Mouse (Mus musculus) embryonic facial prominence, embryonic 11.5 days (tissue): Measurements from ENCODE around the gene Mink1. TPM values are rescaled to one million over a fixed set of nuclear protein-coding genes. Genes with fewer than 3 reads are reported as not detected.
A peak's percentile ranks its signal among the peaks of the same experiment; 100 is the strongest.

ENCODE experiments used
- ATAC-seq: fragments of 200-750 bp; cut with Nextera tagmentation; replicated peaks from 2 replicates; pipeline ENCODE4 v1.8.0; 2017; ENCODE audit warnings: low read depth; ENCODE audit not compliant: insufficient number of reproducible peaks, low FRiP score, low TSS enrichment
- DNase-seq: peaks from one replicate; pipeline ENCODE4 v3.0.0-alpha.2; 2015; ENCODE audit warnings: low spot score
- H3K27ac ChIP-seq: fragments of 300-500 bp; sonication (generic); replicated peaks from 2 replicates; pipeline ENCODE4 v1.5.1; 2014; ENCODE audit warnings: mild to moderate bottlenecking, low read depth, low read length, control low read depth
- H3K27me3 ChIP-seq: fragments of 300-500 bp; sonication (generic); 2 replicates; pipeline ENCODE4 v1.6.1; 2014; ENCODE audit warnings: mild to moderate bottlenecking, low read length, moderate library complexity, mixed read lengths; ENCODE audit not compliant: control insufficient read depth, insufficient read depth
- H3K36me3 ChIP-seq: fragments of 300-500 bp; sonication (generic); replicated peaks from 2 replicates; pipeline ENCODE4 v1.6.1; 2014; ENCODE audit warnings: low read depth, mild to moderate bottlenecking, low read length, moderate library complexity, mixed read lengths; ENCODE audit not compliant: control insufficient read depth, insufficient read depth
- H3K4me1 ChIP-seq: fragments of 300-500 bp; sonication (generic); 2 replicates; pipeline ENCODE4 v1.6.1; 2014; ENCODE audit warnings: low read length, mixed read lengths; ENCODE audit not compliant: control insufficient read depth, insufficient read depth
- H3K4me2 ChIP-seq: fragments of 300-500 bp; sonication (generic); 2 replicates; pipeline ENCODE4 v1.6.1; 2014; ENCODE audit warnings: low read depth, mild to moderate bottlenecking, control low read depth, low read length, moderate library complexity
- H3K4me3 ChIP-seq: fragments of 300-500 bp; sonication (generic); 2 replicates; pipeline ENCODE4 v1.5.1; 2014; ENCODE audit warnings: low read depth, low read length, control low read depth
- H3K9ac ChIP-seq: fragments of 300-500 bp; sonication (generic); replicated peaks from 2 replicates; pipeline ENCODE4 v1.6.1; 2014; ENCODE audit warnings: mild to moderate bottlenecking, control low read depth, low read length
- H3K9me3 ChIP-seq: fragments of 300-500 bp; sonication (generic); replicated peaks from 2 replicates; pipeline ENCODE4 v1.6.1; 2016; ENCODE audit warnings: mild to moderate bottlenecking, low read length, inconsistent platforms, mixed read lengths; ENCODE audit not compliant: control insufficient read depth
- WGBS: fragments of 180-500 bp; shearing (Covaris S2); extraction: QIAGEN DNeasy Blood & Tissue Kit; methylation state at CpG from one replicate; pipeline ENCODE4 v1.1.7; 2014; 5-methylcytosine and 5-hydroxymethylcytosine counted together
- polyA plus RNA-seq: library from polyadenylated mRNA; unstranded; fragments of >200 nt; fragmentation: Nextera tagmentation; extraction: Ambion mirVana; gene quantifications from 2 replicates; pipeline ENCODE4 v1.2.1, GENCODE M21; 2014

Mink1 gene
- polyA plus RNA-seq, 1 experiment from 2014 or later: 12.6 TPM

DNA sequence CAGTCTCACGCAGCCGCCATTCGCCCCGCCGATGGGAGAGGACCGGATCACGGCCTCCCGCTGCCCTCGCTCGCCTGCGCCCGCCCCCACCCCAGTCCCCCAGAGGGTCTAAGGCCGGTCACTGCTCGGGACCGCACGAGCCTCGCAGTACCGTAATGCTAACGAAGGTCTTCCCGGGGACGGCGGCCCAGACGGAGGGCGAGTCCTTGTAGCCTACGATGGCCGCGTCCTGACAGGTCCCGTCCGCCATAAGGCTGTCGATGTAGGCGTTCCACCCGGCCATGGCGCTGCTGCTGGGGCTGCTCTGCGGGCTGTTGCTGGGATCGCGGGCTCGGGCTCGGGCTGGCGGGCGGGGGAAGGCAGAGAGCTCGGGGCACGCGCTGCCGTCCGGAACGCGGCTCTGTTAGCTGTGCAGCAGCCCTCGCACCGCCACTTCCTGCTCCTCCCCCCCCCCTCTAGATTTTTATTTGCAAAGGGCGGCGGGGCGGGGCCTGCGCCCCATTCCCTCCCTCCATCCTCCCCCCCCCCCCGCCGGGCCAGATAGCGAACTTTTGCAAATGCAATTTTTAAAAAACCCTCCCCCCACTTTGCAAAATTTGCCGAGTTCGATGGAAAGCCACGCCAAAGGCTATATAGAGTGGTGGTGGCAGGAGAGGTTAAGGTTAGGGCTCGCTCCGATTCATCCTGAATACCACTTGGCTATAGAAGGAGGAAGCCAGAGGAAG is 91.7 kb downstream of the Mink1 start, which contains the start of gene Pfn1:
Gene Pfn1, minus strand, starts transcription at position 447 of the 725 bp plus-strand sequence.
- H3K36me3 ChIP-seq: peaks cover 17% of the 10 kb centered on the region
- H3K27ac ChIP-seq: peak within 1 kb of the TSS; percentile 97
- peaks cover 9% of the 10 kb centered on the region for H3K4me1 ChIP-seq
- peak within 1 kb of the TSS; percentile 97 for H3K9ac ChIP-seq
- H3K9me3 ChIP-seq: no peaks in the 10 kb centered on the region
- peak; percentile 91 for DNase-seq
- peak within 1 kb of the TSS; percentile 100 for H3K4me3 ChIP-seq
- WGBS: 0% methylated on average over 52 of the region's 61 CpGs
- H3K4me2 ChIP-seq: peak within 1 kb of the TSS; percentile 95
- no peaks in the 10 kb centered on the region for H3K27me3 ChIP-seq
- peak; percentile 26 for ATAC-seq

DNA sequence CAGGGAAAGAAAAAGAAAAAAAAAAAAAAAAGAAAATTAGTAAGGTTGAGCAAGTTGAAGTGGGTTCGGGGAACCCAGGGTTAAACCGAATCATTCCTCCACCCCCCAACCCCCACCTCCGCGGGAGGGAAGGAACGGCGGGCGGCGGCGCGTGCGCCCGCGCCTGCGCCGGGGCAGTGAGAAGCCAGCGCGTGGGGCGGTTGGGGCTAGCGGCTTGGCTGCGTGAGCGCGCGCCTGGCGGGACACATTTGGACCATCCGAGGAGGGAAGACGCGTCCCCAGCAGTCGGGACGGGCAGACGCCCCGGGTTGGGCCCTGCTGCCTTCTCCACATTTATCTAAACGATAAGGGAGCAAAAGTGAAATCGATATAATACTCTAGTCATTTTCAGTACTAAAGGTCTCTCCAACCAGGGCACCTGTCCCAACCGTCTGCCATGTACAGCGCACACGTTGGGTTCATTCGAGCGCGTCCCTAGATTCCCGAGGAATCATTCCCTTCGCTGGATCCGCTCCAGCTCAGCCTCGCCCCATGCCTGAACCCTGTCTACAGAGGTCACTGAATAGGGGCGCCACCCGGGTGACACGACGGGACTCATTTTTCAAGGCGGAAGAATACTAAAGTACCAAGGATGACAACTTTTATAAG is 92.4 kb downstream of the Mink1 start:
- peak overlapping the region; percentile 97 for H3K9ac ChIP-seq

GRCm38 (mm10) chr11:70655571-70656455 is 93.1 kb downstream of the Mink1 start:
- DNase-seq: peak; percentile 69
- ATAC-seq: peak; percentile 20
- Histone ChIP-seq H3K27ac (peak overlapping the region; percentile 97), H3K9ac (peak overlapping the region; percentile 97), H3K4me1 (peaks cover 9% of the 10 kb centered on the region), H3K36me3 (peaks cover 7% of the 10 kb centered on the region), H3K9me3 (no peaks in the 10 kb centered on the region), H3K4me3 (peak overlapping the region; percentile 100), H3K27me3 (no peaks in the 10 kb centered on the region), H3K4me2 (peak overlapping the region; percentile 95)
- under 1% methylated on average over 61 of the region's 61 CpGs for WGBS

More for the DNA sequence above, 92.4 kb downstream of the Mink1 start:
- Histone ChIP-seq H3K27me3 (no peaks in the 10 kb centered on the region), H3K4me1 (peaks cover 9% of the 10 kb centered on the region), H3K9me3 (no peaks in the 10 kb centered on the region), H3K4me2 (peak overlapping the region; percentile 95), H3K4me3 (peak overlapping the region; percentile 100), H3K27ac (peak overlapping the region; percentile 97), H3K36me3 (peaks cover 13% of the 10 kb centered on the region)
- peak; percentile 37 for ATAC-seq
- WGBS: 0% methylated on average over 43 of the region's 48 CpGs
- DNase-seq: peak; percentile 89

DNA sequence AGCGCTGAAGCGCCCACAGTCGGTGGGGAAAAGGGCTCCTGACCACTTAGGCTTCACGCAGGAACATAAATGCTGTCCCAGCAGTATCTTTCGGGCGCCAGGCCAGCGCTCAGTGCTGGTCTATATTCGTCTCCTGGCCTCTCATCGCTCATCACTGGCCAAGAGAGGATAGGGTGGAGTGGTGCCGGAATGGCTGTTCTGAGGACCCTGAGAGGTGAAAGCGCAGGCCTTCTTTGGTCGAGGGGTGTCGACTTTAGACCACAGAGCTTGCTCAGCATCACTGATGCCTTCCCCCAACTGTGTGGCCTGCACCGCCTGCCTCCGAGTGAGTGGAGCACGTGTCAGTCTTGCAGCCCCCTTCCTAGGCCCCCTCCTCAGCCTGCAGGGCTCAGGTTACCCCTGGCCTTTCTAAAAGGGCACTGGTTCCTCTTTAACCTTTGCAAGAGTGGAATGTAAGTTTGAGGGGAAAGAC is 93.8 kb downstream of the Mink1 start:
- H3K4me3 ChIP-seq: peak overlapping the region; percentile 100
- peak overlapping the region; percentile 97 for H3K9ac ChIP-seq
- DNase-seq: peak; percentile 80
- H3K36me3 ChIP-seq: peaks cover under 1% of the 10 kb centered on the region; the same call in 1 of the 2 replicates
- peak; percentile 31; the same call in 1 of the 2 replicates for ATAC-seq
- H3K9me3 ChIP-seq: no peaks in the 10 kb centered on the region
- H3K4me2 ChIP-seq: peak overlapping the region; percentile 95
- H3K4me1 ChIP-seq: peaks cover 9% of the 10 kb centered on the region
- no peaks in the 10 kb centered on the region for H3K27me3 ChIP-seq
- 4% methylated on average over 16 of the region's 16 CpGs for WGBS
- peak overlapping the region; percentile 97 for H3K27ac ChIP-seq

GRCm38 (mm10) chr11:70656964-70657363 is 94.3 kb downstream of the Mink1 start, which contains the start of gene Eno3:
Gene Eno3, plus strand, starts transcription at chr11:70657202.
- H3K4me2 ChIP-seq: peak within 1 kb of the TSS; percentile 95
- peaks cover 9% of the 10 kb centered on the region for H3K4me1 ChIP-seq
- no peak for DNase-seq
- H3K36me3 ChIP-seq: peaks cover under 1% of the 10 kb centered on the region
- no peaks in the 10 kb centered on the region for H3K27me3 ChIP-seq
- H3K27ac ChIP-seq: peak within 1 kb of the TSS; percentile 97
- no peak for ATAC-seq
- H3K9me3 ChIP-seq: no peaks in the 10 kb centered on the region
- 4% methylated on average over 3 of the region's 3 CpGs for WGBS
- peak within 1 kb of the TSS; percentile 97 for H3K9ac ChIP-seq
- H3K4me3 ChIP-seq: peak within 1 kb of the TSS; percentile 100

DNA sequence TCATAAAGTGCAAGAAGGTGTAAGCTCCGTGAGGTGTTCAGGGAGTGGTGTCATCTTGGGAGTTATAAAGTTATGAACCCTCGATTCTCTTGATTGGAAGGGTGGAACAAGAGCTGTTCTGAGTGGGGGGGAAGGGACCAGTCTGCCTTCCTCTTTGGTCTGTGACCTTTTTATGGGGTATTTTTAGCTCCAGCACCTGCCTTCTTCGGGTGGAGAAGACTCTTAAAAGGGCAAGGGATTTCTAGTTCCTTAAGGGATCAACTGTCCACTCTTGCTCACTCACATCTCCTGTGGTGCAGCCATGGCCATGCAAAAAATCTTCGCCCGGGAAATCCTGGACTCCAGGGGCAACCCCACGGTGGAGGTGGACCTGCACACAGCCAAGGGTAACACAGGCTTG is 94.9 kb downstream of the Mink1 start:
- H3K4me2 ChIP-seq: peak overlapping the region; percentile 95; the same call in 1 of the 2 replicates
- no peaks in the 10 kb centered on the region for H3K27me3 ChIP-seq
- 47% methylated on average over 6 of the region's 6 CpGs for WGBS
- H3K27ac ChIP-seq: peak overlapping the region; percentile 97; the same call in 1 of the 2 replicates
- no peak overlapping the region for H3K4me3 ChIP-seq
- DNase-seq (no peak), ATAC-seq (no peak)
- no peaks in the 10 kb centered on the region for H3K9me3 ChIP-seq
- H3K4me1 ChIP-seq: peaks cover 9% of the 10 kb centered on the region
- 0 out of 2 replicates have a peak overlapping the region, but pooled peaks have one; percentile 7 for H3K9ac ChIP-seq
- peaks cover 3% of the 10 kb centered on the region for H3K36me3 ChIP-seq

- WGBS: 54% methylated on average over 9 of the region's 9 CpGs
- Histone ChIP-seq H3K9me3 (no peaks in the 10 kb centered on the region), H3K27me3 (no peaks in the 10 kb centered on the region), H3K27ac (0 out of 2 replicates have a peak overlapping the region, but pooled peaks have one; percentile 97), H3K4me1 (peaks cover 7% of the 10 kb centered on the region), H3K9ac (0 out of 2 replicates have a peak overlapping the region, but pooled peaks have one; percentile 7), H3K4me3 (no peak overlapping the region), H3K36me3 (peaks cover 3% of the 10 kb centered on the region), H3K4me2 (no peak overlapping the region)
- DNase-seq: no peak
- ATAC-seq: no peak
Observed at GRCm38 (mm10) chr11:70657991-70658390, 95.3 kb downstream of the Mink1 start.
